ENCODE assay signal across 8 mouse cellular contexts in the genomic region with DNA sequence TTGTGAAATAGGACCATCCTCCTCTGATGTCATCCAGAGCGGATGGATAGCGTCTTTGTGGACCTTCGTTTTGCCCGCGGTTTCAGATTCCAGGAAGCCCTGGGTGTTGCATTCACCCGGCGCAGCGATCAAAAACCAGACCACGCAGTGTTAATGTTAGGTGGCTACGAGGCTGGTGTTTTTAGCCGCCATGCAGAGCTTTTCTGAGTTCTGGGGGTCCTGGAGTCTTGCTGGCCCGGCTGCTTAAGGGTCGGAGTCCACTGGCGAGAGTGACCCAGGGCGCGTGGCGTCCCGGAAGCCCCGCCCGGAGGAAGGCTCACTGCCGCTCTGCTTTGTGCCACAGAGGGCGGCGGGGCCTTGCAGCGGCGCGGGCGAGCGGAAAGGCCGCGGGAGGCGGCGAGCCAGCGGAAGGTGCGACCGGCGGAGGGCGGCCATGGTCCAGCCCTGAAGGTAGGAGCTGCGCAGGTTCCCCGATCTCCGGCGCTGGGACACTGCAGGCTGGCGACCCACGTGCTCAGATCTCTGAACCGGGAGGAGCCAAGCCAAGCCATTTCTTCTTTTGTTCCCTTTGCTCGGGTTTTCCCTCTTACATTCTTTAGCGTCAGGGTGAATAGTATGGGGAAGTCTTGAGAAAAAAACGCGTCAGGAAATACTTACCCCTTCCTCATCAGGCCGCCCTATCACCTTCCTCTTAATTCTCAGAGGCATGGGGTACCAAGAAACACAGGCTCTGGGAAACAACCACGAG. TPM values are rescaled to one million over a fixed set of nuclear protein-coding genes. Genes with fewer than 3 reads are reported as not detected.
A peak's percentile ranks its signal among the peaks of the same experiment; 100 is the strongest.
DNase-seq lines count a peak whose midpoint lies in the region; ATAC-seq lines count a peak whose summit lies in the region.

No protein-coding gene starts in this region.

- no peaks in the 10 kb centered on the region for H3K27me3 ChIP-seq in hindbrain, embryonic 14.5 days (ENCODE audit: control insufficient read depth, insufficient read depth, low read length)
- H3K27me3 ChIP-seq in megakaryocyte, embryonic 14.5 days (replicated peaks): no peaks in the 10 kb centered on the region

- intact Hi-C loops in left cerebral cortex, postnatal 10 days (cut with DNase I): no loop called here

- H3K9ac ChIP-seq in hindbrain, embryonic 14.5 days: peak overlapping the region; percentile 93

- H3K36me3 ChIP-seq in hindbrain, embryonic 14.5 days (replicated peaks; ENCODE audit: control insufficient read depth, insufficient read depth): peaks cover 15% of the 10 kb centered on the region
- peaks cover 36% of the 10 kb centered on the region for H3K36me3 ChIP-seq in megakaryocyte, embryonic 14.5 days (replicated peaks; ENCODE audit: low read length)

- peaks cover 29% of the 10 kb centered on the region for H3K4me1 ChIP-seq in hindbrain, embryonic 14.5 days (replicated peaks; ENCODE audit: control insufficient read depth, insufficient read depth, low read length)
- peaks cover 61% of the 10 kb centered on the region for H3K4me1 ChIP-seq in megakaryocyte, embryonic 14.5 days

- no peaks in the 10 kb centered on the region for H3K9me3 ChIP-seq in hindbrain, embryonic 14.5 days (ENCODE audit: control insufficient read depth, low read length)
- no peaks in the 10 kb centered on the region for H3K9me3 ChIP-seq in megakaryocyte, embryonic 14.5 days

- H3K4me3 ChIP-seq in hindbrain, embryonic 14.5 days (replicated peaks; ENCODE audit: low read length): peak overlapping the region; percentile 77
- peak overlapping the region; percentile 96 for H3K4me3 ChIP-seq in megakaryocyte, embryonic 14.5 days (replicated peaks)

- peak overlapping the region; percentile 87 for H3K4me2 ChIP-seq in hindbrain, embryonic 14.5 days (replicated peaks)

- peak; percentile 81 for DNase-seq in ZHBTc4 (ENCODE audit: low read depth, low spot score)
- peak; percentile 77 to 78 for DNase-seq in cerebellum, postnatal 14 days
- peak; percentile 55 to 61 for DNase-seq in frontal cortex, postnatal 36 days (ENCODE audit: low spot score in 2 of 2)
- peak; percentile 63 for DNase-seq in hindbrain, embryonic 14.5 days (ENCODE audit: low spot score)
- DNase-seq in left cerebral cortex, postnatal 10 days (ENCODE audit: extremely low spot score in 1 of 2, low spot score in 2 of 2): peak; percentile 17 to 79
- peak; percentile 62 for DNase-seq in right cerebral cortex, adult 18-20 months
- peak; percentile 69 for DNase-seq in urinary bladder, postnatal 14 days (ENCODE audit: low spot score)

- peak; percentile 61 for ATAC-seq in hindbrain, embryonic 14.5 days (ENCODE audit: low FRiP score)

- WGBS in hindbrain, embryonic 14.5 days: under 1% methylated on average over 50 of the region's 50 CpGs

- H3K27ac ChIP-seq in hindbrain, embryonic 14.5 days: peak overlapping the region; percentile 92

RNA-seq across cellular contexts. Expression of a gene that starts 6.1 kb away (rescaled TPM):
- polyA plus RNA-seq in hindbrain, embryonic 14.5 days (2014; fragmentation: Nextera tagmentation; extraction: Ambion mirVana): 0.88 TPM in 1 of 2 replicates, not detected in the other
- total RNA-seq in left cerebral cortex, postnatal 10 days (2021): 1 to 10 TPM; 1.8 to 2.1 TPM
- 1.2 TPM in 1 of 2 replicates, not detected in the other for polyA plus RNA-seq in megakaryocyte, embryonic 14.5 days (2012; ENCODE audit: insufficient read depth, low replicate concordance)

RNA-seq across cellular contexts. Expression of a gene that starts 26.6 kb away (rescaled TPM):
- polyA plus RNA-seq in hindbrain, embryonic 14.5 days (2014; fragmentation: Nextera tagmentation; extraction: Ambion mirVana): 124 and 126 TPM in 2 replicates
- 10 to 100 TPM; 49.7 to 65.9 TPM for total RNA-seq in left cerebral cortex, postnatal 10 days (2021)
- 80.6 and 172 TPM in 2 replicates for polyA plus RNA-seq in megakaryocyte, embryonic 14.5 days (2012; ENCODE audit: insufficient read depth, low replicate concordance)

Comparison
In these comparisons a context has a peak if more than half of its experiments do, and no peak if none do; other contexts are left out.
1. Peak in every context shown above with its lines: DNase-seq, ATAC-seq, H3K4me3 ChIP-seq and H3K27ac ChIP-seq.